Mouse (Mus musculus) liver, adult (tissue): Measurements from ENCODE around the gene Sdccag8.

Experiments
- GATA4 ChIP-seq: IDR thresholded peaks from 2 replicates; pipeline ENCODE4 v1.6.1; 2014; ENCODE audit warnings: mild to moderate bottlenecking, low read length; ENCODE audit not compliant: insufficient replicate concordance

Sdccag8 gene

DNA sequence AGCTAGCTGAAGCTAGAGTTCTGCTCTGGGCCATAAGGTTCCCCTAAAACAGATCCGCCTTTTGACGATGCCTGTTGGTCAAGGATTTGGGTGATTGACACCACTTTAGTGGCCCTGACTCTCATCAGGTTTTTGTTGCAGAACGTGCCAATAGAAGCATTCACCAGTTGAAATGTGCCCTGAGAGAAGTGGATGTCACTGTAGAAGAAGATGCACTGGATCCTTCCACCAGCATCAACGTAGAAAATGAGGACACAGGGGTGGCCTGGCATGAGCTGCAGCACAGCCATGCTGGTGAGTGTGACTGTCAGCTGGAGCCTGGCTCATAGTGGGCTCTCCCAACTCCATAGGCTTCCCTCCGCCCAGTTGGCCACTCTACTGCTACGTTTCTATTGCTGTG lies 10.2 kb downstream of the Sdccag8 start:
- no peak for TF ChIP-seq GATA4

DNA sequence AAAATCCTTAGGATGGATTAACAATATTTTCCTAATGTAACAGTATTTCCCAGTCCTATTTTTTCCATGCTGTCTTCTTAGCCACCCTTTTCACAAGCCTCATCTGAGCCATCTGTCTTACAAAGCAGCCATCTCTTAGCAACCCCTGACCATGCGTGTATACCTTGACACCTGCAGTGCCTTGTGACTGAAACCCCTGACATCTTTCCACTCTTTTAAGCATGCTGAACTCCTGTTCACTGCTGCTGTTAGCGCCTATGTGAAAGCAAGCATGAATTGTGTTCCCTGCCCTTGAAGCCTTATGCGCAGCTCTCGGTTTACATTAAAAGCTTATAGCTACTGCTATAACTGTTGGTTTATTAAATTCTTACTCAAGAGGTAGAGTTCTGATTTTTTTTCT lies 10.6 kb downstream of the Sdccag8 start:
- no peak for TF ChIP-seq GATA4

DNA sequence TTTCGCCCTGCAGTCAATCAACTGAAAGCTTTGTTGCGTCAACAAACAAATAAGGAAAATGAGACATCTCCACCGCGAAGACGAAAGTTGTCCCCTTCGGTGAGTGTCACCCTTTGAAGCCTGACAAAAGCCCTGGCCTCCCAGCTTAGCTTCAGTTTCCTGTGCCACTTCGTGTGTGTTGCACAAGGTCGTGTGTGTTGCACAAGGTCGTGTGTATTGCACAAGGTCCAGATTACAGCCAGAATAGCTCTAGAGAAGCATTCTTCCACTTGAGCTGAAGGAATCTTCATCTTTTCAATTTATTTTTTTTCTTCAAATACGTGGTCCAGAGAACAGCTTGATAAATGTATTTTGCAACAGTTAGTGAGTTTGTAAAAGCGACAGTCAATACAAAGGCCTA lies 11.7 kb downstream of the Sdccag8 start:
- no peak for TF ChIP-seq GATA4

DNA sequence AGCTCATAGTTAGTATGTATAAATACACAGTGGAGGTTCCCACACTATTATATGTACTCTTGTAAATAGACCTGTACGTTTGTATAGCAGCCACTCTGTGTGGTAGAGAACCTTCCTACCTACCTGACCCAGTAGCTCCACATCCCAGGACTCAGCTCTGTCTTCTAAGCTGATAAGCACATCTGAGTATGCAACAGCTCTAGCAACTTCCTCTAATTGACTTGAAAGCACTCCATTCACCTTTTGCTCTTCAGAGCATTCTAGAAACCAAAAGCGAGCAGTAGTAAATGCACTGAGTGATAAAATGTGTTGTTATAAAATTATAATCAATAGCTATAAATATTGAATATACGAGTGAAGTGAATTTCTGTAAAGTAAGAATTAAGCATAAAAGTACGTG lies 12.5 kb downstream of the Sdccag8 start:
- no peak for TF ChIP-seq GATA4

DNA sequence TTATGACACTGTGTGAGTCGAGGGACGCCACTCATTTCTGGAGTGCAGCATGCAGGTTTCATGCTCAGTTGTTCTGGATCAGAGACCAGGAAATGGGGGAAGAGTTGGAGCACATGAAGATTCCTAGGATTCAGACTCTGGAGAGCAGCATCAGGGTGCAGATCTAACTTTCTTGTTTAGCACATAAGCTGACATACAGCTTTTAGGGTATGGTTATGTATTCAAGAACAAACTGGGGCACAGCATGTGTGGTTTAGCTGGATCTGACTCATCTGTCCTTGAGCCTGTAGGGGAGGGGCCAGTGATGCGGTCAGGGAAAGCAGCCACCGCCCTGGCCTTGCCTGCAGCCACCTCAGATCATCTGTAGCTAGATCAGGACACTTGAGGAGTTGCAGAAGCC lies 12.9 kb downstream of the Sdccag8 start:
- no peak for TF ChIP-seq GATA4

DNA sequence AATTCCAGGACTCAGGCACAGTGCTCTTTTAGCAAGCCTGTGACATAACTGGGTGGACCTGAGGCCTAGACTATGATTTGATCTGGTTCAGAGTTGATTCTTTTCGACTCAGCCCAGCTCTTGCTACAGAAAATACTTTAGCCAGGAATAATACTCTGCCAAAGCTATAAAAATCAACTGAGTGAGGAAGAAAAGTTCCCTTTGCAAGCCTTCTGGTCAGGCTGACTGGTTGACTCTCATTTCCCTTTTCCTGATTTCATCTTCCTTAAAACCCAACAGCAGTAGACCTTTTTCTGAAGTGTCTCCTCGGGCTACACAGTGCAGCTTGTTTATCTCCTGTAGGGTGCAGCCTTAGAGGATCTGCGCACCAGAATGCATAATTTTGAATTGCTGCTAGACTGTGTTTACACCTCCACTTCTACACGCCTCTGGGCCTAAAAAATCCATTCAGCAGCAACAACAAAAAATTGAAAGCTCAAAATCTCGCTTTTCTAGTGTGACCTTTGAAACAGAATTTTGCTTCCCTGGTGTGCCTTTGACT lies 13.6 kb downstream of the Sdccag8 start:
- no peak for TF ChIP-seq GATA4

DNA sequence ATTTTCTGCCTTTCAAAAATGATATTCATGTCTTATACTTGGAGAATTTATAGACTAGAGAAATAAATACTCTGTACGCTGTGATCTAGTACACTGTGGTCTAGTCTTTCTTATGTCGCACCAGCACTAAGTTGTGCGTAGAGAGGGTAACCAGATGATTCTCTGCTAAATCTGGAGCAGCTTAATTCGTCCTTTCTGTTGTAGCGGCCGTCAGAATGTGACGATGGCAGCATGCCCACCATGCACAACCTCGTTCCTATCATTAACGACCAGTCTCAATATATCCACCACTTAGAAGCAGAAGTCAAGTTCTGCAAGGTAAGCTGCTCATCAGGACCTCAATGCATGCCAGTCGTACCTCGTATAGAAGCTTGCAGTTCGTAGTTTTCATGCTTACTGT lies 14.2 kb downstream of the Sdccag8 start:
- TF ChIP-seq GATA4 = no peak

DNA sequence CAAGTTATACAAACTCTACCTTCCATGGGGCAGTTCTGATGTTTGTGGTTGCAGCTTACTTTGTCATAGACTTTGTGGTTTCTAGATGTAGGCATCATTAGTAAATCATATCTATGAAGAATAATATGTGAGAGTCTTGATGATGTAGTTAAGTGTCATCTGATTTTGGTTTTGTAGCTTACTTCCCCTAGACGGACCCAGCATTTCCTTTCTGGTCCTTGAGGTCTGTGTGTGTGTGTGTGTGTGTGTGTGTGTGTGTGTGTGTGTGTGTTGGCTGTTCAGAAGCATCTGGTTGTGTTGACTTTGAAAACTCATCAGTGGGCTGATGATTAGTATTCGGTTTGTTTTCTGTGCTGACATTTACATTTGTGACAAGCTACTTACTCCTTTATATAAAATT lies 17.6 kb downstream of the Sdccag8 start:
- no peak for TF ChIP-seq GATA4

DNA sequence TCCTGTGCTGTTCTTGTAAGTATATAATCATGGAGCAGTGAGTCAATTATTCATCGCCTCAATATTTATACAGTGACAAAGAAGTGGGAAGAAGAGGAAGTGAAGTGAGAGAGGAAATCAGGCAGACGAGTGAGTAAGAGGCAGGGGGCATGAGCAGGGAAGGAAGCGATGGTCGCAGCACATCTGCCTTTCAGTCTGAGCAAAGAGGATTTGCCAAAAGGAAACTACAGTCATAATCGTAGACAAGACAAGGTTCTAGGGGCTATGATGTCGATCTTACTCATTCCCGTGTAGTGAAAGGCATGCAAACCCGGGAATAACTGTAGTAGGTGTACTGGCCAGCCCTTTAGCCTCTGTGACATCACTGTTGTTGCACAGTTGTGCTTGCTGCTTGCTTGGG lies 18.1 kb downstream of the Sdccag8 start:
- no peak for TF ChIP-seq GATA4

DNA sequence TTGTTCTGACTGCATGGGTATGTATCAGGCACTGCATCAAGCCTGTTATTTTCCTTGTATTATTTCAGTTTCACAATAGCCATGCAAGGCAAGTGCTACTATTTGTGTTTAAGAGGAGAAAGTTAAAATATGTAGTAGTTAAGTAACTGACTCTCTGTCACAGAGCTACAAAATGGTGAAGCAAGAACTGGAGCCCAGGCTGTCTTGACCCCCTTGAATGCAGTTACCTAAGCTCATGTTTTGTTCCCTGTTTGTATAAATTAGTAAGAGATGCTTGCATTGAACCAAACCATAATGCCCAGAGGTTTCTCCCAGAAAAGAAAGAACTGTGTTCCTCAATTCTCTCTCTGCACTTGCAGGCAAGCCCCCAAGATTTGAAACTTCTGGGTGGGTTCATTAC lies 18.8 kb downstream of the Sdccag8 start:
- no peak for TF ChIP-seq GATA4

DNA sequence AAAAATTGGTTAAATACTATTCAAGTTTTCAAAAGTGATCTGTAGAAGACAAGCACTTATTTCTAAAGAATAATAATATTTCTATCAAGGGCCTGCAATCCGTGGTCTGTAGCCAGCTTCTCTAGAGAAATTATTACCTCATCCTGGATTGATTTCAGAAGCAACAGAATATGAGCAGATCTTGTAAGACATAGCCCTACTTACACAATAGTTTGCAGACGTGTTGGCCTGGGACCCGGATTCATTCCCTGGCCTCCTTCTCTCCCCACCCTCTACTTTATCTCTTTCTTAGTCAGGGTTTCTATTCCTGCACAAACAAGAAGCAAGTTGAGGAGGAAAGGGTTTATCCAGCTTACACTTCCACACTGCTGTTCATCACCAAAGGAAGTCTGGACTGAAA lies 19.5 kb downstream of the Sdccag8 start:
- no peak for TF ChIP-seq GATA4

DNA sequence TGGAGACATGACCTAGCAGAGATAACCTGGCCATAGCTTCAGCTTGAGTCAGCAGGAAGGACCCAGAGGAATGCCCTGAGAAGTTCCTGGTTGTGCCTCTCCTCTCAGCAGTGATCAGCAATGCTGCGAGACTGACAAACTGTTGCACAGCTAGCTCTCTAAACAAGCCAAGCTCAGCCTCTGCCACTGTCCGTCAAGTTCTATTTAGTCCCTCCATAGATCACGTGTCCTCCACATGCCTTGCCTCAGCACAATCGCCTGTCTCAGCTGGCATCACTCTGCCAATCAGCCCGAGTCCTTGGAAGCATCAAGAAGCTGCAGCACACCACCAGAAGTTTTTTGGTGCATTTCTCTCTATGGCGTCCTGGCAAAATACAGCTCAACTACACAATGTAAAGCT lies 20.4 kb downstream of the Sdccag8 start:
- no peak for TF ChIP-seq GATA4

DNA sequence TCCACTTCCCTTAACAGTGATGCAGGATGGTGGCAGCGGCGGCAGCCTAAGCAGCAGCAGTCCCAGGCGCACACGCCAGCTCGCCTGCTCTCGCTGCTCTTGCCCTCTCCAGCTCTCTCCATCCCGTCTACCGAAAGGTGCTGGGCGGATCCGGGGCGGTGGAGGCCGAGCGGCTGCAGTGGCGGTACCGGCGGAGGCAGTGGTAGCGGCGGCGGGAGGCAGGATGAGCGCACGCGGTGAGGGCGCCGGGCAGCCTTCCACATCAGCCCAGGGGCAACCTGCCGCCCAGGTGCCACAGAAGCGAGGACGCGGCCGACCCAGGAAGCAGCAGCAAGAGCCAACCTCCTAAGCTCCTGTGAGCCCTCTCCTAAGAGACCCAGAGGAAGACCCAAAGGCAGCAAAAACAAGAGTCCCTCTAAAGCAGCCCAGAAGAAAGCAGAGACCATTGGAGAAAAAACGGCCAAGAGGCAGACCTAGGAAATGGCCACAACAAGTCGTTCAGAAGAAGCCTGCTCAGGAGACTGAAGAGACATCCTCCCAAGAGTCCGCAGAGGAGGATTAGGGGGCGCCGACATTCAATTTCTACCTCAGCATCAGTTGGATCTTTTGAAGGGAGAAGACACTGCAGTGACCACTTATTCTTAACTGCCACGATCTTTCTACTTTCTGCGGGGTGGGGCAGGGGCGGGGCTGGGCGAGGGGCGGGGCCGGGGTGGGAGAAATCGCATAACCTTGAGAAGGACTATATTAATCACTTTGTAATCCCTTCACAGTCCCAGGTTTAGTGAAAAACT lies 21.2 kb downstream of the Sdccag8 start:
- no peak for TF ChIP-seq GATA4

DNA sequence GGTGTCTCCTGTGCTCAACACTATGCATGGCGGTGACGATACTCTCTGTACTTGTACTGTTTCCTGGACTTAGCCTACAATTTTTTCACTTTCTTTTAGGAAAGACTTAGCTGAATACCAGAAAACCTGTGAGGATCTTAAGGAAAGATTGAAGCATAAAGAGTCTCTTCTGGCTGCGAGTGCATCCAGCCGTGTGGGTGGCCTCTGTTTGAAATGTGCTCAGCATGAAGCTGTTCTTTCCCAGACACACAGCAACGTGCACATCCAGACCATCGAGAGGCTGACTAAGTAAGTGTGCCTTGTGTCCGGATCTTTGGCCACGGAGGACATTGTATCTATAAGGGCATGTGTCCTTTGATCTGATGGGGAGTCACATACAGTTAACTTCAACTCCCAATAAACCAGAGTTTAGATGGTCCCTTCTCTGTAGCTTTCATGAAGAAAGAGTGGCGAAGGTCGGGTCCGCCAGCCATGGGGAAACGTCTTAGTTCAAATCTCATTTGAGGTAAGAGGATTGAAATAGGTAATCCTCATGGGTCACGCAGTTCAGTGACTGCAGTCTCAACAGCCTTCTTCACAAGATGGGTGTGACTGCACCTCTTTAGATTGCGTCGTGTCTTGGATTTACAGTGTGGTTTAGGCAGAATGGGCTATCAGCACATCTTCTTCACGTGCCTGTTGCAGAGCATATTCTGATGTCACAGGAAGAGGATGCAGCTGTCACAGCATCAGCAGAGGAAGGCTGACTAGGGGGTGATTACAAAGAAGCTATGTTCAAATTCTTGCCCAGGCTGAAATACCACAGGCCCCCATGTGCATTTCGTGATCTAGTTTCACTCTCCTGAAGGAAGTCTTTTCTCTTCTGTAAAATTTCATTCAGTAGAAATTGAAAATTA lies 30.9 kb downstream of the Sdccag8 start:
- TF ChIP-seq GATA4 = no peak

DNA sequence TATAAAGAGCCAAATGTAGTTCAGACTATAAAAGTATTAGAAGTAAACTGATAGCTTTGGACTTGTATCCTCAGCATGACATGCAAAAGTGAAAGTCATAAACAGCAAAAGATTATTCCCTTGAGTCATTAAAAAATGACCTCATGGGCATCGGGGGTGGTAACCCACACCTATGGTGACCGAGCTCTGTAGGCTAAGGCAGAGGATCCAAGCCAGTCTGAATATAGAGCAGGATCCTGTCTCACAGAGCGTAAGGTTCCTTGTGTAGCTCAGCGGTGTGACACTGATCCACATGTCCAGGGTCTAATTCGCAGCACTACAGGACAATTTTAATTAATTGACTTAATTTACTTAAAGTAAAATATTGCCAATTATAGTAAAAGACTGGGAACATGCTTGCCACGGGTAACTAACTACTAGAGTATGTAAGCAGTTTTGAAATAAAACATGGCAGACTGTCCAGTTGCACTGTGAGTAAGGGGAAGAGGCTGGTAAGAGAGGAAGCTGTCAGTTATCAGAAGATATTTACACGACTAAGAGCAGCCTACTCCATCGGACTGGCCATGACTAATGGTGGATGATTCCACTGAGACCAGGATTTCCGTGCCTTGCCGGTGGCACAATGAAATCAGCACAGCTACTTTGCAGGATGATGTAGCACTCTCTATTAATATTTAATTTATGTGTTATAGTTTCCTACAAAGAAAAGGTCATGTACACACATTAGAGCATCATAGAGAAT lies 32.8 kb downstream of the Sdccag8 start:
- no peak for TF ChIP-seq GATA4
